Mouse (Mus musculus) E14TG2a.4 (cell line): ENCODE measurements around the gene Ggt6.

Experiments
- CTCF ChIP-seq: conservative IDR thresholded peaks from 2 replicates; pipeline ENCODE4 v1.5.1; 2014; ENCODE audit warnings: low read length
- NANOG ChIP-seq: IDR thresholded peaks from 2 replicates; pipeline ENCODE4 v1.6.1; 2014; ENCODE audit warnings: borderline replicate concordance, low read length, mixed read lengths

GRCm38 (mm10) chr11:72395652-72396051 lies 39.7 kb upstream of the Ggt6 start:
- no peak for TF ChIP-seq CTCF
- TF ChIP-seq NANOG, result no peak
